Mouse (Mus musculus) embryonic fibroblast, embryonic 13.5 days (primary cell): Measurements from ENCODE around the gene Ccdc33.

Source experiments
- CTCF ChIP-seq: IDR thresholded peaks from 2 replicates; pipeline ENCODE4 v1.5.1; 2011; ENCODE audit warnings: mild to moderate bottlenecking, control low read depth, low read length, moderate library complexity, borderline replicate concordance; ENCODE audit not compliant: insufficient read depth
- POLR2A ChIP-seq: IDR thresholded peaks from 2 replicates; pipeline ENCODE4 v1.6.1; 2011; ENCODE audit warnings: low read depth, mild to moderate bottlenecking, control low read depth, low read length, moderate library complexity

DNA sequence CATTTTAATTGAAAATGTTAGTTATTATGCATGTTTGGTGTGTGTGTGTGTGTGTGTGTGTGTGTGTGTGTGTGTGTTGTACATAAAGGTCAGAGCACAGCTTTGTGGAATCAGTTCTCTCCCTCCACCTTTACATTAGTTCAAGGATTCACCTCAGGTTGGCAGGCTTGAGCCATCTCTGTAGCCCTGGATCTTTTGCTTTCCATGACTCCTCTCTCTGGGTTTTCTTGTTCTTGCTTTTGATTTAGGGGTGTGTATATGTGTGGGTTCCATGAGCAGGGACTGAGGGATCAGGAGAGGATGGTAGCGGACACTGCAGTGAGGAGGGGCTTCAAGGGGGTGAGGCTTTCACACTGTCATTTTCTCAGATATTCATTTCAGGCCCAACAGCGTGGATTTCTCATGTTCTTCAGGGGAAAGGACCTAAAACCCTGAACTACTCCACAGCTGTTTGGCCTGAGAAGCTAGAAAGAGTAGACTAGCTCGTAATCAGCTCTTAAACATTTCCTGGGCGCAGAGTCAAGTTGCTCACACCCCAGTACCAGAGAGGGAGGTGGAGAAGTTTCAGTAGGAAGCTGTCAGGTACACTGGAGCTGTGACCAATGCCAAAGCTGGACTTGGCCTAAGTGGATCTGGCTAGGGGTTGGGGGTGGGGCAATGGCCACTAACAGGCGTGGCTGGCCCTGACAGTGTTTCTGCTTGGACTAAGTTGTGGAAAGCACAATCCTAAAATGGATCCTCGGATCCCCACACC is 52.5 kb downstream of the Ccdc33 start:
- TF ChIP-seq CTCF (no peak), POLR2A (no peak)
